ENCODE assay signal across 8 mouse cellular contexts in the genomic region with DNA sequence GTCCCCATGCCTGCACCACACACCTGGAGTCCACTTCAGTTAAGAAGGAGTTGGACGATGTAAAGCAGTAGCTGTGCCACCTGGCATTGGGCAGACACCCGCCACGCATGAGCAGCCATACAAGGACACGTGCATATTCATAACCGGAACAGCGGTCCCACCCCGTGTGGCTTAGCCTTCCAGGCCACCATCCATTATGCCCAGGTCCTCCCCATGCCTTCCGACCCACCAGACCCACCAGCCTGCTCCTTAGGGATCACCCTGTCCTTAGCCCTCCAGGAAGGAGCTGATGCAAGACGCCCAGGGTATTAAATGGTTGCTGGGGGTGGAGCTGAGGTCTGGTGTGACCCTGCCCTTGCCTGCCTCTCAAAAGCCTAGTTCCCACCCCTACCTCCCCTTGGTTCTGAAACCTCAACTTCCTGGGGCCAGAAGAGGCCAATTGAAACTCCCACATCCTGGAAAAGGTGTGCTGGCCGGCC. TPM values are rescaled to one million over a fixed set of nuclear protein-coding genes. Genes with fewer than 3 reads are reported as not detected.
DNase-seq lines count a peak whose midpoint lies in the region; ATAC-seq and TF ChIP-seq lines count a peak whose summit lies in the region.

No protein-coding gene starts in this region.

- peak; percentile 62 for TF ChIP-seq POLR2A in myocyte (IDR thresholded peaks at IDR 0.05; ENCODE audit: insufficient read length, low read depth)

- H3K36me3 ChIP-seq in hindbrain, embryonic 10.5 days = peaks cover 39% of the 10 kb centered on the region
- no peaks in the 10 kb centered on the region for H3K36me3 ChIP-seq in hindbrain, embryonic 13.5 days
- peaks cover 50% of the 10 kb centered on the region for H3K36me3 ChIP-seq in embryonic facial prominence, embryonic 10.5 days (replicated peaks)
- H3K36me3 ChIP-seq in myocyte (ENCODE audit: control insufficient read depth, insufficient read depth) = peaks cover 13% of the 10 kb centered on the region

- peak overlapping the region; percentile 61 for H3ac ChIP-seq in myocyte (ENCODE audit: control insufficient read depth, insufficient read length)

- ATAC-seq in hindbrain, embryonic 13.5 days (ENCODE audit: low FRiP score) = no peak
- ATAC-seq in monocyte, adult 5-6 weeks (replicated peaks; ENCODE audit: insufficient number of reproducible peaks, low FRiP score, low TSS enrichment, poor library complexity, severe bottlenecking) = no peak

- DNase-seq in hindbrain, embryonic 10.5 days (ENCODE audit: low spot score) = no peak
- no peak for DNase-seq in embryonic facial prominence, embryonic 10.5 days (ENCODE audit: low spot score)
- peak; percentile 33 to 60 for DNase-seq in kidney, postnatal 4 days
- DNase-seq in adrenal gland, postnatal 25 days = no peak
- DNase-seq in adrenal gland, adult 18-20 months (ENCODE audit: low spot score in 2 of 2) = no peak

- peak overlapping the region; percentile 91 for H3K4me3 ChIP-seq in hindbrain, embryonic 10.5 days
- H3K4me3 ChIP-seq in hindbrain, embryonic 13.5 days = no peak overlapping the region
- H3K4me3 ChIP-seq in embryonic facial prominence, embryonic 10.5 days = peak overlapping the region; percentile 80
- peak overlapping the region; percentile 97 for H3K4me3 ChIP-seq in myocyte

- 0 out of 2 replicates have a peak overlapping the region, but pooled peaks have one; percentile 18 for H3K27ac ChIP-seq in hindbrain, embryonic 10.5 days
- H3K27ac ChIP-seq in hindbrain, embryonic 13.5 days = no peak overlapping the region
- H3K27ac ChIP-seq in embryonic facial prominence, embryonic 10.5 days (replicated peaks) = no peak overlapping the region

- peaks cover 54% of the 10 kb centered on the region for H3K79me2 ChIP-seq in myocyte (ENCODE audit: control insufficient read depth, insufficient read depth)

- H3K4me2 ChIP-seq in hindbrain, embryonic 13.5 days = no peak overlapping the region
- peak overlapping the region; percentile 75 for H3K4me2 ChIP-seq in myocyte (ENCODE audit: low read depth)

- peaks cover 48% of the 10 kb centered on the region for H3K4me1 ChIP-seq in hindbrain, embryonic 10.5 days (replicated peaks)
- H3K4me1 ChIP-seq in hindbrain, embryonic 13.5 days (replicated peaks) = peaks cover 40% of the 10 kb centered on the region
- H3K4me1 ChIP-seq in embryonic facial prominence, embryonic 10.5 days = peaks cover 47% of the 10 kb centered on the region

- no peaks in the 10 kb centered on the region for H3K9me3 ChIP-seq in hindbrain, embryonic 10.5 days
- H3K9me3 ChIP-seq in hindbrain, embryonic 13.5 days = no peaks in the 10 kb centered on the region
- H3K9me3 ChIP-seq in embryonic facial prominence, embryonic 10.5 days = no peaks in the 10 kb centered on the region

- no peaks in the 10 kb centered on the region for H3K27me3 ChIP-seq in hindbrain, embryonic 10.5 days (ENCODE audit: insufficient read depth, poor library complexity, severe bottlenecking)
- H3K27me3 ChIP-seq in hindbrain, embryonic 13.5 days = peaks cover 24% of the 10 kb centered on the region
- H3K27me3 ChIP-seq in embryonic facial prominence, embryonic 10.5 days (replicated peaks; ENCODE audit: low read depth, poor library complexity, severe bottlenecking) = no peaks in the 10 kb centered on the region
- H3K27me3 ChIP-seq in myocyte (ENCODE audit: control insufficient read depth, insufficient read depth, insufficient read length) = no peaks in the 10 kb centered on the region

- 74% methylated on average over 10 of the region's 10 CpGs for WGBS in hindbrain, embryonic 10.5 days
- 69% methylated on average over 10 of the region's 10 CpGs for WGBS in hindbrain, embryonic 13.5 days
- 82% methylated on average over 10 of the region's 10 CpGs for WGBS in embryonic facial prominence, embryonic 10.5 days

- no peak overlapping the region for H3K9ac ChIP-seq in hindbrain, embryonic 13.5 days

TF ChIP-seq in myocyte, 11 proteins besides CTCF, POLR2A, EP300 and RAD21:
- TF ChIP-seq CEBPB (IDR thresholded peaks at IDR 0.05; ENCODE audit: insufficient read depth, poor library complexity, severe bottlenecking) = peak; percentile 51; the same call in 1 of the 2 replicates
- TF ChIP-seq MYOG (IDR thresholded peaks at IDR 0.05; ENCODE audit: control insufficient read depth in 1 of 3, insufficient read depth in 1 of 3, insufficient read length in 2 of 3, low read depth in 2 of 3) = no peak
- TF ChIP-seq POLR2AphosphoS2 (IDR thresholded peaks at IDR 0.05; ENCODE audit: insufficient read length, low read depth) = peak; percentile 87

RNA-seq across cellular contexts. Expression of gene Slc1a5, which starts 3.4 kb away (rescaled TPM):
- polyA plus RNA-seq in hindbrain, embryonic 10.5 days (2016; fragmentation: Nextera tagmentation; extraction: Ambion mirVana) = 28.8 and 31.6 TPM in 2 replicates
- 8.6 and 8.7 TPM in 2 replicates for polyA plus RNA-seq in hindbrain, embryonic 13.5 days (2015; fragmentation: Nextera tagmentation; extraction: Ambion mirVana)
- 37.3 and 40.5 TPM in 2 replicates for polyA plus RNA-seq in embryonic facial prominence, embryonic 10.5 days (2016; fragmentation: Nextera tagmentation; extraction: Ambion mirVana)
- polyA plus RNA-seq in myocyte (2012; fragmentation: generic; extraction: Trizol) = 113 TPM
- total RNA-seq in adrenal gland, postnatal 25 days (2021) = 92.7 and 99.0 TPM in 2 replicates
- 100 to 1,000 TPM in 1 of 2 experiments, 10 to 100 TPM in 1; 89.3 to 253 TPM for total RNA-seq in adrenal gland, adult 18-20 months (2021)
- total RNA-seq in monocyte, adult 5-6 weeks (2017) = 40.9 to 71.2 TPM (median 56.6 TPM) in 3 replicates

RNA-seq across cellular contexts. Expression of gene Strn4, which starts 31.2 kb away (rescaled TPM):
- 120 and 153 TPM in 2 replicates for polyA plus RNA-seq in hindbrain, embryonic 10.5 days (2016; fragmentation: Nextera tagmentation; extraction: Ambion mirVana)
- polyA plus RNA-seq in hindbrain, embryonic 13.5 days (2015; fragmentation: Nextera tagmentation; extraction: Ambion mirVana) = 159 and 172 TPM in 2 replicates
- 129 and 131 TPM in 2 replicates for polyA plus RNA-seq in embryonic facial prominence, embryonic 10.5 days (2016; fragmentation: Nextera tagmentation; extraction: Ambion mirVana)
- polyA plus RNA-seq in myocyte (2012; fragmentation: generic; extraction: Trizol) = 51.8 TPM
- 73.7 and 116 TPM in 2 replicates for total RNA-seq in adrenal gland, postnatal 25 days (2021)
- 10 to 100 TPM; 67.7 to 69.3 TPM for total RNA-seq in adrenal gland, adult 18-20 months (2021)
- 70.9 to 99.8 TPM (median 71.5 TPM) in 3 replicates for total RNA-seq in monocyte, adult 5-6 weeks (2017)

RNA-seq across cellular contexts. Expression of gene Fkrp, which starts 32.0 kb away (rescaled TPM):
- 29.3 TPM in 2 replicates for polyA plus RNA-seq in hindbrain, embryonic 10.5 days (2016; fragmentation: Nextera tagmentation; extraction: Ambion mirVana)
- 43.6 and 45.3 TPM in 2 replicates for polyA plus RNA-seq in hindbrain, embryonic 13.5 days (2015; fragmentation: Nextera tagmentation; extraction: Ambion mirVana)
- polyA plus RNA-seq in embryonic facial prominence, embryonic 10.5 days (2016; fragmentation: Nextera tagmentation; extraction: Ambion mirVana) = 26.1 and 28.5 TPM in 2 replicates
- polyA plus RNA-seq in myocyte (2012; fragmentation: generic; extraction: Trizol) = 26.7 TPM
- 27.5 and 28.2 TPM in 2 replicates for total RNA-seq in adrenal gland, postnatal 25 days (2021)
- 10 to 100 TPM; 23.7 to 25.2 TPM for total RNA-seq in adrenal gland, adult 18-20 months (2021)
- total RNA-seq in monocyte, adult 5-6 weeks (2017) = 9.6 to 15.3 TPM (median 10.6 TPM) in 3 replicates

RNA-seq across cellular contexts. Expression of gene Ap2s1, which starts 46.3 kb away (rescaled TPM):
- polyA plus RNA-seq in hindbrain, embryonic 10.5 days (2016; fragmentation: Nextera tagmentation; extraction: Ambion mirVana) = 277 and 316 TPM in 2 replicates
- 381 and 383 TPM in 2 replicates for polyA plus RNA-seq in hindbrain, embryonic 13.5 days (2015; fragmentation: Nextera tagmentation; extraction: Ambion mirVana)
- 250 and 256 TPM in 2 replicates for polyA plus RNA-seq in embryonic facial prominence, embryonic 10.5 days (2016; fragmentation: Nextera tagmentation; extraction: Ambion mirVana)
- polyA plus RNA-seq in myocyte (2012; fragmentation: generic; extraction: Trizol) = 247 TPM
- total RNA-seq in adrenal gland, postnatal 25 days (2021) = 130 and 139 TPM in 2 replicates
- 100 to 1,000 TPM; 120 to 146 TPM for total RNA-seq in adrenal gland, adult 18-20 months (2021)
- 59.7 to 77.7 TPM (median 69.6 TPM) in 3 replicates for total RNA-seq in monocyte, adult 5-6 weeks (2017)

RNA-seq across cellular contexts. Expression of gene Prkd2, which starts 58.2 kb away (rescaled TPM):
- 11.2 and 12.6 TPM in 2 replicates for polyA plus RNA-seq in hindbrain, embryonic 10.5 days (2016; fragmentation: Nextera tagmentation; extraction: Ambion mirVana)
- polyA plus RNA-seq in hindbrain, embryonic 13.5 days (2015; fragmentation: Nextera tagmentation; extraction: Ambion mirVana) = 6.6 and 7.3 TPM in 2 replicates
- polyA plus RNA-seq in embryonic facial prominence, embryonic 10.5 days (2016; fragmentation: Nextera tagmentation; extraction: Ambion mirVana) = 12.9 and 13.1 TPM in 2 replicates
- 4.7 TPM for polyA plus RNA-seq in myocyte (2012; fragmentation: generic; extraction: Trizol)
- 17.5 and 23.9 TPM in 2 replicates for total RNA-seq in adrenal gland, postnatal 25 days (2021)
- total RNA-seq in adrenal gland, adult 18-20 months (2021) = 10 to 100 TPM; 13.9 to 23.3 TPM
- 13.1 to 26.6 TPM (median 15.6 TPM) in 3 replicates for total RNA-seq in monocyte, adult 5-6 weeks (2017)

Comparison
In these comparisons a context has a peak if more than half of its experiments do, and no peak if none do; other contexts are left out.
1. DNase-seq: peak in kidney, postnatal 4 days (2 of 2); none in hindbrain, embryonic 10.5 days (single experiment), embryonic facial prominence, embryonic 10.5 days (single experiment), adrenal gland, postnatal 25 days (single experiment) and adrenal gland, adult 18-20 months (0 of 2).